Mouse (Mus musculus) CH12.LX (cell line): Measurements from ENCODE around the gene Rec114. TPM values are rescaled to one million over a fixed set of nuclear protein-coding genes. Genes with fewer than 3 reads are reported as not detected.

ENCODE experiments used
- DNase-seq: peaks from one replicate; pipeline ENCODE4 v3.0.0-alpha.2; 2013; ENCODE audit errors: extremely low read depth
- H3K27ac ChIP-seq: 2 replicates; pipeline ENCODE4 v1.5.1; 2012; ENCODE audit warnings: low read depth, mild to moderate bottlenecking, control low read depth, moderate library complexity; ENCODE audit not compliant: insufficient read depth
- H3K27me3 ChIP-seq: replicated peaks from 2 replicates; pipeline ENCODE3; 2012; ENCODE audit warnings: inconsistent platforms
- H3K36me3 ChIP-seq, 2 experiments: replicated peaks in 1 of 2; 2 replicates each; pipeline versions ENCODE3 to v1.6.1; 2012; ENCODE audit warnings: inconsistent platforms in 1 of 2, low read length in 1 of 2, mild to moderate bottlenecking in 1 of 2, mixed read lengths in 1 of 2, moderate library complexity in 1 of 2; ENCODE audit not compliant: control insufficient read depth in 1 of 2, insufficient read depth in 1 of 2
- H3K4me1 ChIP-seq, 2 experiments: 2 replicates each; pipeline ENCODE4 v1.6.1; 2012; ENCODE audit warnings: inconsistent platforms in 1 of 2, moderate library complexity in 1 of 2; ENCODE audit not compliant: insufficient read depth in 2 of 2, control insufficient read depth in 1 of 2
- H3K4me2 ChIP-seq: 2 replicates; pipeline ENCODE4 v1.6.1; 2012; ENCODE audit warnings: low read depth, mild to moderate bottlenecking, control low read depth; ENCODE audit not compliant: poor library complexity, insufficient read depth, severe bottlenecking
- H3K4me3 ChIP-seq, 3 experiments: fragments of 150-350 bp in 1 of 3; sonication (generic) in 1 of 3; replicated peaks in 1 of 3; 2 replicates each; pipeline versions ENCODE3 to v1.5.1; 2011 to 2012; ENCODE audit warnings: low read depth in 2 of 3, low read length in 2 of 3, mild to moderate bottlenecking in 2 of 3, moderate library complexity in 2 of 3, control low read depth in 1 of 3, improper control_type of control experiment in 1 of 3, inconsistent platforms in 1 of 3, mixed read lengths in 1 of 3; ENCODE audit not compliant: poor library complexity in 1 of 3
- H3K79me2 ChIP-seq: replicated peaks from 2 replicates; pipeline ENCODE4 v1.6.1; 2012; ENCODE audit warnings: mild to moderate bottlenecking, moderate library complexity; ENCODE audit not compliant: control insufficient read depth, poor library complexity, insufficient read depth, severe bottlenecking; ENCODE audit errors: extremely low read depth
- H3K9ac ChIP-seq: 2 replicates; pipeline ENCODE4 v1.6.1; 2012; ENCODE audit warnings: low read depth, mild to moderate bottlenecking, control low read depth, moderate library complexity; ENCODE audit not compliant: insufficient read depth
- H3K9me3 ChIP-seq: replicated peaks from 2 replicates; pipeline ENCODE3; 2012; ENCODE audit warnings: low read length, inconsistent platforms, mixed read lengths
- CHD1 ChIP-seq: IDR thresholded peaks from 2 replicates; pipeline ENCODE4 v1.6.1; 2012; ENCODE audit warnings: low read depth, low read length, improper control_type of control experiment, inconsistent platforms
- CHD2 ChIP-seq: IDR thresholded peaks from 2 replicates; pipeline ENCODE4 v1.6.1; 2011; ENCODE audit warnings: low read length, improper control_type of control experiment
- CTCF ChIP-seq, 2 experiments: IDR thresholded peaks in 1 of 2; conservative IDR thresholded peaks in 1 of 2; 2 replicates each; pipeline ENCODE4 v1.5.1; 2011 to 2012; ENCODE audit warnings: low read depth in 2 of 2, low read length in 2 of 2, improper control_type of control experiment in 1 of 2, inconsistent platforms in 1 of 2, mild to moderate bottlenecking in 1 of 2, moderate library complexity in 1 of 2
- ELF1 ChIP-seq: IDR thresholded peaks from 2 replicates; pipeline ENCODE4 v1.6.1; 2014; ENCODE audit warnings: low read depth, mild to moderate bottlenecking, inconsistent platforms, low read length, improper control_type of control experiment
- EP300 ChIP-seq: IDR thresholded peaks from 2 replicates; pipeline ENCODE4 v1.6.1; 2011; ENCODE audit warnings: low read length, improper control_type of control experiment
- ETS1 ChIP-seq: conservative IDR thresholded peaks from 2 replicates; pipeline ENCODE4 v1.6.1; 2012; ENCODE audit warnings: low read depth, mild to moderate bottlenecking, inconsistent platforms, low read length, improper control_type of control experiment, moderate library complexity
- HCFC1 ChIP-seq: IDR thresholded peaks from 2 replicates; pipeline ENCODE4 v1.6.1; 2012; ENCODE audit warnings: low read depth, mild to moderate bottlenecking, inconsistent platforms, low read length, improper control_type of control experiment
- IRF4 ChIP-seq: IDR thresholded peaks from 2 replicates; pipeline ENCODE4 v1.6.1; 2014; ENCODE audit warnings: low read depth, mild to moderate bottlenecking, inconsistent platforms, low read length, improper control_type of control experiment
- JUN ChIP-seq: IDR thresholded peaks from 2 replicates; pipeline ENCODE4 v1.6.1; 2011; ENCODE audit warnings: low read depth, mild to moderate bottlenecking, low read length, improper control_type of control experiment, moderate library complexity; ENCODE audit not compliant: insufficient read depth
- JUND ChIP-seq: conservative IDR thresholded peaks from 2 replicates; pipeline ENCODE4 v1.6.1; 2011; ENCODE audit warnings: low read depth, low read length, improper control_type of control experiment
- KAT2A ChIP-seq: IDR thresholded peaks from 2 replicates; pipeline ENCODE4 v1.6.1; 2012; ENCODE audit warnings: low read length, improper control_type of control experiment, inconsistent platforms; ENCODE audit not compliant: insufficient replicate concordance
- MAX ChIP-seq: IDR thresholded peaks from 2 replicates; pipeline ENCODE4 v1.6.1; 2011; ENCODE audit warnings: low read length, improper control_type of control experiment
- MAZ ChIP-seq: IDR thresholded peaks from 2 replicates; pipeline ENCODE4 v1.6.1; 2012; ENCODE audit warnings: low read depth, mild to moderate bottlenecking, inconsistent platforms, low read length, improper control_type of control experiment, moderate library complexity
- MEF2A ChIP-seq: IDR thresholded peaks from 2 replicates; pipeline ENCODE4 v1.6.1; 2014; ENCODE audit warnings: low read depth, mild to moderate bottlenecking, inconsistent platforms, low read length, improper control_type of control experiment, borderline replicate concordance
- MXI1 ChIP-seq: IDR thresholded peaks from 2 replicates; pipeline ENCODE4 v1.6.1; 2011; ENCODE audit warnings: mild to moderate bottlenecking, low read depth, low read length, improper control_type of control experiment
- MYC ChIP-seq: IDR thresholded peaks from 2 replicates; pipeline ENCODE4 v1.6.1; 2011; ENCODE audit warnings: low read depth, mild to moderate bottlenecking, improper control_type of control experiment, low read length
- NELFE ChIP-seq: IDR thresholded peaks from 2 replicates; pipeline ENCODE4 v1.6.1; 2011; ENCODE audit warnings: low read depth, low read length, improper control_type of control experiment
- POLR2AphosphoS2 ChIP-seq: IDR thresholded peaks from 2 replicates; pipeline ENCODE4 v1.6.1; 2011; ENCODE audit warnings: low read depth, low read length, improper control_type of control experiment
- RAD21 ChIP-seq: IDR thresholded peaks from 2 replicates; pipeline ENCODE4 v1.6.1; 2011; ENCODE audit warnings: low read depth, mild to moderate bottlenecking, low read length, improper control_type of control experiment, moderate library complexity
- SIN3A ChIP-seq: IDR thresholded peaks from 2 replicates; pipeline ENCODE4 v1.6.1; 2012; ENCODE audit warnings: low read length, improper control_type of control experiment, inconsistent platforms
- TBP ChIP-seq: conservative IDR thresholded peaks from 2 replicates; pipeline ENCODE4 v1.6.1; 2011; ENCODE audit warnings: low read depth, low read length, improper control_type of control experiment
- UBTF ChIP-seq: IDR thresholded peaks from 2 replicates; pipeline ENCODE4 v1.6.1; 2012; ENCODE audit warnings: low read depth, mild to moderate bottlenecking, inconsistent platforms, low read length, improper control_type of control experiment, moderate library complexity
- ZC3H11A ChIP-seq: IDR thresholded peaks from 2 replicates; pipeline ENCODE4 v1.6.1; 2012; ENCODE audit warnings: low read depth, mild to moderate bottlenecking, inconsistent platforms, low read length, improper control_type of control experiment
- ZMIZ1 ChIP-seq: IDR thresholded peaks from 2 replicates; pipeline ENCODE4 v1.6.1; 2012; ENCODE audit warnings: low read depth, mild to moderate bottlenecking, inconsistent platforms, low read length, improper control_type of control experiment
- ZNF384 ChIP-seq: IDR thresholded peaks from 2 replicates; pipeline ENCODE4 v1.6.1; 2012; ENCODE audit warnings: low read depth, low read length, improper control_type of control experiment, inconsistent platforms
- dilution Hi-C: fragments of 300-500 bp; cut with MboI; formaldehyde crosslinking; loops from 2 replicates; pipeline ENCODE4 v1.14.3; 2020; ENCODE audit warnings: low sequenced_read_pairs; ENCODE audit not compliant: extremely low pct_unique_long_range_greater_than_20kb, extremely low pct_ligation_motif_present
- in situ Hi-C: fragments of 300-500 bp; cut with MboI; formaldehyde crosslinking; loops from 3 replicates; pipeline ENCODE4 v1.14.3; 2019; ENCODE audit warnings: low sequenced_read_pairs, low pct_ligation_motif_present, low pct_unique_long_range_greater_than_20kb, mixed read lengths
- polyA plus RNA-seq: library from polyadenylated mRNA; unstranded; fragments of >175 nt; gene quantifications from 2 replicates; pipeline ENCODE4 v1.2.1, GENCODE M21; 2012; ENCODE audit warnings: low read depth; ENCODE audit not compliant: insufficient read length
- total RNA-seq, 2 experiments: library from RNA; depleted of rRNA; stranded (reverse); fragments of 300-350 nt in 1 of 2; fragments of >200 nt in 1 of 2; gene quantifications; 2 replicates each; pipeline ENCODE4 v1.2.3; 2012 to 2014

The Rec114 gene
- total and polyA plus RNA-seq, 3 experiments = 0.69 TPM; not detected in 2

GRCm38 (mm10) chr9:58688076-58688475 is 55.7 kb downstream of the Rec114 start:
- H3K9me3 ChIP-seq = no peaks in the 10 kb centered on the region
- no peak for DNase-seq
- no peak overlapping the region for H3K4me3 ChIP-seq
- H3K27me3 ChIP-seq = no peaks in the 10 kb centered on the region
- no peaks in the 10 kb centered on the region for H3K79me2 ChIP-seq
- in situ Hi-C loops (no loop called here), dilution Hi-C loops (no loop called here)
- H3K4me1 ChIP-seq = peaks cover 4 to 14% of the 10 kb centered on the region in 2 experiments
- TF ChIP-seq NELFE (no peak), UBTF (no peak), MEF2A (no peak), EP300 (no peak), SIN3A (no peak), JUND (no peak), ZNF384 (no peak), KAT2A (no peak), MAX (no peak), CHD2 (no peak), CHD1 (no peak), CTCF (conservative IDR thresholded peaks at IDR 0.05 in 1 of 2, IDR thresholded peaks at IDR 0.05 in 1 of 2; ENCODE audit: low read depth in 2 of 2, low read length in 2 of 2) (no peak), HCFC1 (no peak), MYC (no peak), ZMIZ1 (no peak), RAD21 (no peak), TBP (no peak), IRF4 (no peak), ZC3H11A (no peak), POLR2AphosphoS2 (no peak)
- H3K9ac ChIP-seq = no peak overlapping the region
- no peak overlapping the region for H3K27ac ChIP-seq
- no peak overlapping the region for H3K4me2 ChIP-seq
- no peaks in the 10 kb centered on the region for H3K36me3 ChIP-seq

GRCm38 (mm10) chr9:58685290-58685689 is 58.5 kb downstream of the Rec114 start:
- Histone ChIP-seq H3K27ac (no peak overlapping the region), H3K79me2 (no peaks in the 10 kb centered on the region), H3K9me3 (no peaks in the 10 kb centered on the region), H3K27me3 (no peaks in the 10 kb centered on the region), H3K9ac (no peak overlapping the region), H3K4me2 (no peak overlapping the region), H3K36me3 (no peaks in the 10 kb centered on the region), H3K4me3 (no peak overlapping the region), H3K4me1 (peaks cover 4 to 15% of the 10 kb centered on the region in 2 experiments)
- dilution Hi-C loops (no loop called here), in situ Hi-C loops (no loop called here)
- no peak for DNase-seq
- TF ChIP-seq ETS1 (no peak), MXI1 (no peak), HCFC1 (no peak), MAZ (no peak), ELF1 (no peak), JUN (no peak), RAD21 (no peak), POLR2AphosphoS2 (no peak)
